Mouse (Mus musculus): ENCODE data around the gene Arnt.
A peak's percentile ranks its signal among the peaks of the same experiment; 100 is the strongest.
"Not testable (repeated sequence)": the region's sequence is repeated elsewhere in the genome, so short reads cannot be mapped to it uniquely, and the experiment has no call there.

The Arnt gene

GRCm38 (mm10) chr3:95434136-95434982 lies at the start of gene Arnt:
Gene Arnt, plus strand, starts transcription at chr3:95434388.
- DNase-seq (ENCODE audit: low read depth) = peak; percentile 99

GRCm38 (mm10) chr3:95385401-95386075 lies 48.6 kb upstream of the Arnt start:
- peak; percentile 86 for DNase-seq (ENCODE audit: low read depth)

- DNase-seq (ENCODE audit: low read depth) = peak; percentile 87
These were observed 39.8 kb upstream of the Arnt start for GRCm38 (mm10) chr3:95394385-95394784.

- no peak for DNase-seq (ENCODE audit: low read depth)
These were observed 31.4 kb upstream of the Arnt start, which contains the start of gene 4930558C23Rik for GRCm38 (mm10) chr3:95402741-95403140. Gene 4930558C23Rik, minus strand, starts transcription at chr3:95402841.

- DNase-seq (ENCODE audit: low read depth) = peak; percentile 79
These were observed 26.5 kb upstream of the Arnt start for GRCm38 (mm10) chr3:95407728-95408127.

- no peak for DNase-seq (ENCODE audit: low read depth)
These were observed 25.3 kb upstream of the Arnt start for GRCm38 (mm10) chr3:95408852-95409251.

GRCm38 (mm10) chr3:95412268-95412667 lies 21.9 kb upstream of the Arnt start:
- no peak for DNase-seq (ENCODE audit: low read depth)

- no peak for DNase-seq (ENCODE audit: low read depth)
These were observed 16.3 kb upstream of the Arnt start for GRCm38 (mm10) chr3:95417866-95418265.

- DNase-seq (ENCODE audit: low read depth) = not testable (repeated sequence)
These were observed 7.7 kb upstream of the Arnt start for GRCm38 (mm10) chr3:95426476-95426875.

- not testable (repeated sequence) for DNase-seq (ENCODE audit: low read depth)
These were observed 6.9 kb upstream of the Arnt start for GRCm38 (mm10) chr3:95427117-95427890.

GRCm38 (mm10) chr3:95427891-95428238 lies 6.3 kb upstream of the Arnt start:
- not testable (repeated sequence) for DNase-seq (ENCODE audit: low read depth)

GRCm38 (mm10) chr3:95428423-95428822 lies 5.8 kb upstream of the Arnt start:
- not testable (repeated sequence) for DNase-seq (ENCODE audit: low read depth)

- DNase-seq (ENCODE audit: low read depth) = peak; percentile 69
These were observed 780 bp upstream of the Arnt start for GRCm38 (mm10) chr3:95433301-95433915.

- peak; percentile 51 for DNase-seq (ENCODE audit: low read depth)
These were observed 789 bp downstream of the Arnt start for GRCm38 (mm10) chr3:95434983-95435370.

- DNase-seq (ENCODE audit: low read depth) = no peak
These were observed 1.4 kb downstream of the Arnt start for GRCm38 (mm10) chr3:95435561-95435960.

- not testable (repeated sequence) for DNase-seq (ENCODE audit: low read depth)
These were observed 4.4 kb downstream of the Arnt start for GRCm38 (mm10) chr3:95438636-95439035.

GRCm38 (mm10) chr3:95439670-95440069 lies 5.5 kb downstream of the Arnt start:
- DNase-seq (ENCODE audit: low read depth) = no peak

GRCm38 (mm10) chr3:95442406-95443117 lies 8.4 kb downstream of the Arnt start:
- no peak for DNase-seq (ENCODE audit: low read depth)

GRCm38 (mm10) chr3:95445311-95445710 lies 11.1 kb downstream of the Arnt start:
- peak; percentile 44 for DNase-seq (ENCODE audit: low read depth)

- peak; percentile 82 for DNase-seq (ENCODE audit: low read depth)
These were observed 16.2 kb downstream of the Arnt start for GRCm38 (mm10) chr3:95450408-95450807.

GRCm38 (mm10) chr3:95450915-95451314 lies 16.7 kb downstream of the Arnt start:
- no peak for DNase-seq (ENCODE audit: low read depth)

Data from 416B (cell line).